Mouse (Mus musculus): Measurements from ENCODE around the gene Chst13. TPM values are rescaled to one million over a fixed set of nuclear protein-coding genes. Genes with fewer than 3 reads are reported as not detected.

The Chst13 gene
- polyA plus RNA-seq, 1 experiment from 2014 or later: 13.9 TPM

DNA sequence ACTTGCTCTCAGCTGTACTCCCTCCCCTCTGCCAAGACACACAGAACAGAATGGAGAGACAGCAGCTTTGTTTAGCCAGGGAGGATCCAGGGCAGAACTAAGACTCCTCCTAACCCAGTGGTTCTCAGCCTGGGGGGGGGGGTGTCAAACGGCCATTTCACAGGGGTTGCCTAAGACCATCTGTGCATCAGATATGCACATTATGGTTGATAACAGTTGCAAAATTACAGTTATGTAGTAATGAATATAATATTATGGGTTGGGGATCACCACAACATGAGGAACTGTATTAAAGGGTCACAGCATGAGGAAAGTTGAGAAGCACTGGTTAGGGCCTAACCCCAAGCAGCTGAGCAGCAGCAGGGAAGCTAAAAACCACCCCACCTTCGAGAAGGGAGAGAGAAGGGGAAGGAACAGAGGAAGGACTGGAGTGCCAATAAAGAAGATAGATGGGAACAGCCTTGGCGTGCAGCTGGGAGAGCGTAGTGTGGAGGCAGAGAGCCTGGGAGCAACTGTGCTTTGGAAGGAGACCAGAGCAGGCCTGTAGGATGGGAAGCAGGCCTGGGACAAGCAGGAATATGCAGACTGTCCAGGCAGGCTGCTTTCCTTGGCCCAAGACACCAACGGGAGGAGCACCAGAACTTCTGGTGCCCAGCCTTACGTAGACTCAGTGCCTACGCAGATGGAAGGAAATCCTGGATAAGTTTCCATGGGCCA, 5.4 kb downstream of the Chst13 start:
- Histone ChIP-seq H3K36me3 (replicated peaks) (no peaks in the 10 kb centered on the region; the same call in 1 of the 2 replicates), H3K4me3 (replicated peaks) (no peak overlapping the region), H3K4me2 (no peak overlapping the region; the same call in 1 of the 2 replicates), H3K27ac (replicated peaks) (peak overlapping the region; percentile 45; the same call in 1 of the 2 replicates), H3K27me3 (no peaks in the 10 kb centered on the region), H3K9ac (no peak overlapping the region), H3K4me1 (replicated peaks) (peaks cover 16% of the 10 kb centered on the region), H3K9me3 (replicated peaks) (no peaks in the 10 kb centered on the region)
- WGBS (ENCODE audit: insufficient replicate concordance): 60% methylated on average over 7 of the region's 7 CpGs
- ATAC-seq (ENCODE audit: insufficient read depth): no peak

DNA sequence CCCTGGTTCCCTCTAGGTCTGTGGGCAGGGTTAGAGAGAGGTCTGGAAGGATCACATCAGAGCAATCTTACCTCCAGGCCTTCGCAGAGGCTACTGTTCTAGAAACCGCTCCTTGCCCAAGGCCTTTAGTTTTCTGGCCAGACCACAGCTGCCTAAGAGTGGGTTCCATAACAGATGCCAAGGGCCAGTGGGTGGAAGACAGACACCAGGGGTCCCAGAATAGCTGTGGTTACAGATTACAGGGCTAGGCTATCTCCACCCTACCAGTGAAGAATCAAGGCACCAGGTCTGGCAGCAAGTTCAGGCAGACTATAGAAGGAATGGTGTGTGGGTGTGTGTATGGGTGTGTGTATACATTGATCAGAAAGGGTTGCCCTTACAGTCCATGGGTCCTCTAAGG, 6.0 kb downstream of the Chst13 start:
- no peak for ATAC-seq (ENCODE audit: insufficient read depth)
- H3K4me3 ChIP-seq (replicated peaks): no peak overlapping the region
- H3K4me1 ChIP-seq (replicated peaks): peaks cover 16% of the 10 kb centered on the region
- H3K9me3 ChIP-seq (replicated peaks): no peaks in the 10 kb centered on the region
- H3K4me2 ChIP-seq: no peak overlapping the region
- H3K27me3 ChIP-seq: no peaks in the 10 kb centered on the region
- H3K9ac ChIP-seq: no peak overlapping the region
- no peaks in the 10 kb centered on the region; the same call in 1 of the 2 replicates for H3K36me3 ChIP-seq (replicated peaks)
- 69% methylated on average over 2 of the region's 2 CpGs for WGBS (ENCODE audit: insufficient replicate concordance)
- H3K27ac ChIP-seq (replicated peaks): 0 out of 2 replicates have a peak overlapping the region, but pooled peaks have one; percentile 14

DNA sequence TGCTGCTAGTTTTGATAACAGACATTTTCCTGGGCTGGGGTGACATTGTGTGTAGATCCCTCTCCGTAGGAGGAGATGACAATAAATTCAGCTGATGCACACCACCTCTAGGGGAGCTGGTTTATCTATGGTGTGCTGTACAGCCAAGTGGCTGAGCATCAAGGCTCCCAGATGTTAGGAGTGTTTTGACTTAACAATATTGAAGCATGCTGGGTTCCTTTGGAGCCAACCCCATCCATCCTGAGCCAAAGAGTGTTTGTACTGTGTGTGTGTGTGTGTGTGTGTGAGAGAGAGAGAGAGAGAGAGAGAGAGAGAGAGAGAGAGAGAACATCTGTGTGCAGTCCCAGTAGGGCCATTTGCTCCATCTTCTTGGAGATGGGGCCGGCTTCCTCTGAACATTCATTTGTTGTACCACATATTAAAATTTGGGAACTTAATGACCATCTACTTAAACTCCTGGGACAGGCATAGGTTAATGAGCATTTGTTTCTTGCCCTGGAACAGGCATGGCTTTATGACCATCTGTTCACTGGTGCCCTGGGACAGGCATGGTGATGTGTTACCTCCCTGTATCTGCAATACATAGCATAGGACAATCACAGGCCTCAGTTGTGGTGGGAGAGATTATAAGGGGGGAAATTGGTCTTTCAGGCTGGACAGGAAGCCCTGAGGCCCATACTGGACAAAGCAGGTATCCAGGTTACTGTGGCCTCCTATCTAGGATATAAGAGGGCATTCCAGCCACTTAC, 7.3 kb downstream of the Chst13 start:
- no peak for ATAC-seq (ENCODE audit: insufficient read depth)
- Histone ChIP-seq H3K27ac (replicated peaks) (no peak overlapping the region), H3K27me3 (no peaks in the 10 kb centered on the region), H3K4me1 (replicated peaks) (peaks cover 16% of the 10 kb centered on the region), H3K36me3 (replicated peaks) (no peaks in the 10 kb centered on the region; the same call in 1 of the 2 replicates), H3K9me3 (replicated peaks) (no peaks in the 10 kb centered on the region), H3K4me2 (no peak overlapping the region), H3K4me3 (replicated peaks) (no peak overlapping the region), H3K9ac (no peak overlapping the region)
- WGBS (ENCODE audit: insufficient replicate concordance): 67% methylated on average over 2 of the region's 2 CpGs

DNA sequence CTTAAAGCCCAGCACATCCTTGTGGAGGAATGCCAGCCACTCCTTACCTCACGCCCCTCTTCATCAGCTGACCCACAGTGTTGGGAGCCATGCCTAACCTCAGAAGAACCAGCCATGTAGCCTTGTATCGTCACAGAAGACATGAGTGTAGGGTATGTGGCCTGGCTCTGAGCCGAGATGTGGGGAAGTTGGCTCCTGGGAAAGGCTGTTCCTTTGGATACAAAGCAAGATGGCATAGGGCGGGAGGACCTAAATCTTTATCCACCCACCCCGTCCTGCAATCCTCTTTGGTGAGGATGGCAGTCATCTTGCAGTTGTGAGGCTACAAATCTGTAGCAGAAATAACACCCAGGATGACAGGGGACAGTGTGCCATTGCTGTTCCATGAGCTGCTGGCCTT, 9.0 kb downstream of the Chst13 start:
- Histone ChIP-seq H3K27ac (replicated peaks) (no peak overlapping the region), H3K4me1 (replicated peaks) (peaks cover 10% of the 10 kb centered on the region), H3K27me3 (no peaks in the 10 kb centered on the region), H3K9me3 (replicated peaks) (no peaks in the 10 kb centered on the region), H3K4me3 (replicated peaks) (no peak overlapping the region), H3K36me3 (replicated peaks) (no peaks in the 10 kb centered on the region; the same call in 1 of the 2 replicates), H3K9ac (no peak overlapping the region), H3K4me2 (no peak overlapping the region)
- 58% methylated on average over 5 of the region's 5 CpGs for WGBS (ENCODE audit: insufficient replicate concordance)
- ATAC-seq (ENCODE audit: insufficient read depth): no peak

GRCm38 (mm10) chr6:90308839-90309778, 15.9 kb downstream of the Chst13 start:
- H3K27me3 ChIP-seq: no peaks in the 10 kb centered on the region
- no peak for ATAC-seq (ENCODE audit: insufficient read depth)
- no peak overlapping the region for H3K9ac ChIP-seq
- no peaks in the 10 kb centered on the region for H3K9me3 ChIP-seq (replicated peaks)
- H3K4me1 ChIP-seq (replicated peaks): no peaks in the 10 kb centered on the region
- no peak overlapping the region for H3K4me3 ChIP-seq (replicated peaks)
- H3K4me2 ChIP-seq: no peak overlapping the region
- WGBS (ENCODE audit: insufficient replicate concordance): 80% methylated on average over 87 of the region's 87 CpGs
- no peak overlapping the region for H3K27ac ChIP-seq (replicated peaks)
- H3K36me3 ChIP-seq (replicated peaks): 0 out of 2 replicates have a peak, but pooled peaks cover 6% of the 10 kb centered on the region

DNA sequence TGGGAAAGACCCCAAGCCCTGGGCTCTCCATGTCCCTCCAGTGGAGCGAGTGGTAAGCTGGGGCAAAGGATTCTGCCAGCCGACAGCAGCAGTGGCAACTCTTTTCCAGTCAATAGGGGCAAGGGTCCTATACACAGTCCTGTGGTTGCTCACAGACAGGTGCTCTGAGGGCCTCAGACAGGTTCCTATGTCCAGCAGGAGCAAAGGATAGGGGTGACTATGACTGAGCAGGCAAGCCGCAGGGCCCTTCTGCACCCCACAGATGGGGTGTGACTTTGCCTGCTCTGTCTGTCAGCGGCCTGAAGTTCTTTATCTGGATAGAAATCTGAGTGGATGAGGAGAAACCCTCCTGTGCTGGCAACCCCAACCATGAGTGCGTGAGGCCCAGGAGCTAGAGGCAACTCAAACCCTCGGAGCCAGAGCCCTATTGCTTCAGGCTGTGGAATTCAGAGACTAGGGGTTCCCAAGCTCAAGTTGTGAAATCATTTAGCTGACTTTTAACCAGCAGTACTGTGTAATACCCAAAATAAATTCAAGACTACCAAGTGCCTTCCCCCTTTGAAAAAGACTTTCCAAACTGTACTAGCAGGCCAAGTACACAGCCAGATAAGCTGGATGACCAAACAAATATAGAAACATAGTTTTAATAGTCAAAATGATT, 18.5 kb downstream of the Chst13 start:
- H3K4me1 ChIP-seq (replicated peaks): no peaks in the 10 kb centered on the region
- 56% methylated on average over 6 of the region's 6 CpGs for WGBS (ENCODE audit: insufficient replicate concordance)
- peak; percentile 68 for ATAC-seq (ENCODE audit: insufficient read depth)

GRCm38 (mm10) chr6:90300919-90301318, 24.1 kb downstream of the Chst13 start, which contains the start of gene BC048671:
TSS of gene BC048671 (plus strand) at chr6:90301219.
- Histone ChIP-seq H3K4me1 (replicated peaks) (no peaks in the 10 kb centered on the region), H3K4me3 (replicated peaks) (no peak within 1 kb of the TSS), H3K27me3 (no peaks in the 10 kb centered on the region), H3K9me3 (replicated peaks) (no peaks in the 10 kb centered on the region), H3K4me2 (no peak within 1 kb of the TSS), H3K36me3 (replicated peaks) (no peaks in the 10 kb centered on the region), H3K27ac (replicated peaks) (no peak within 1 kb of the TSS), H3K9ac (no peak within 1 kb of the TSS)
- ATAC-seq (ENCODE audit: insufficient read depth): no peak
- WGBS (ENCODE audit: insufficient replicate concordance): 73% methylated on average over 1 of the region's 1 CpGs

More for the DNA sequence above, 18.5 kb downstream of the Chst13 start:
- Histone ChIP-seq H3K9ac (no peak overlapping the region), H3K27me3 (no peaks in the 10 kb centered on the region), H3K9me3 (replicated peaks) (no peaks in the 10 kb centered on the region), H3K27ac (replicated peaks) (peak overlapping the region; percentile 48; the same call in 1 of the 2 replicates), H3K4me2 (no peak overlapping the region), H3K36me3 (replicated peaks) (0 out of 2 replicates have a peak, but pooled peaks cover 6% of the 10 kb centered on the region), H3K4me3 (replicated peaks) (no peak overlapping the region)

DNA sequence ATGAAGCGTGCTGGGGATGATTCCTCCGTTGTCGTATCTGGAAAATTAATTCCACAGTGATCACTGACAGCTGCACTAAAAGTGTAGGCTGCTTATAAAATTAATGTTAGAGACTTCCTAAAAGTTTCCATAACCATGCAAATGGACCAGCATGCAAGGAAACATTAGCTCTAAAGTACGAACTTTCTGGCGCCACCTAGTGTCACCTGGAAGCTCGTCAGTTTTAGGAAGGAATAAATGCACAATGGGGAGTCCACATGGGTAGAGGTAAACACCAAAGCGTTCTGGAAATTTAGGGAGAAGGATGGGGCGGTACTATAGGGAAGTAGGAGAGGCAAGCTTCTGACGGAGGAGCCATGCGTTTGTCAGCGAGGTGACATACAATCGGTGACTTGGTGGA, 36.7 kb downstream of the Chst13 start:
- Histone ChIP-seq H3K4me3 (replicated peaks) (no peak overlapping the region), H3K9ac (no peak overlapping the region), H3K27me3 (no peaks in the 10 kb centered on the region), H3K9me3 (replicated peaks) (no peaks in the 10 kb centered on the region), H3K4me2 (no peak overlapping the region), H3K27ac (replicated peaks) (no peak overlapping the region), H3K4me1 (replicated peaks) (no peaks in the 10 kb centered on the region), H3K36me3 (replicated peaks) (no peaks in the 10 kb centered on the region)
- ATAC-seq (ENCODE audit: insufficient read depth): no peak
- WGBS (ENCODE audit: insufficient replicate concordance): 39% methylated on average over 12 of the region's 12 CpGs

Data from liver, embryonic 15.5 days (tissue).